Mouse (Mus musculus) neural tube, embryonic 14.5 days (tissue): Measurements from ENCODE around the gene Btbd18. TPM values are rescaled to one million over a fixed set of nuclear protein-coding genes. Genes with fewer than 3 reads are reported as not detected.
"Not testable (repeated sequence)": the region's sequence is repeated elsewhere in the genome, so short reads cannot be mapped to it uniquely, and the experiment has no call there.

Source experiments
- ATAC-seq: fragments of 200-750 bp; cut with Nextera tagmentation; 2 replicates; pipeline ENCODE4 v1.8.0; 2017; ENCODE audit warnings: low read depth, mild to moderate bottlenecking, moderate TSS enrichment, moderate library complexity
- H3K27ac ChIP-seq: fragments of 300-500 bp; sonication (generic); 2 replicates; pipeline ENCODE4 v1.5.1; 2014; ENCODE audit warnings: low read depth, mild to moderate bottlenecking, control low read depth, low read length, moderate library complexity, mixed read lengths
- H3K27me3 ChIP-seq: fragments of 300-500 bp; sonication (generic); 2 replicates; pipeline ENCODE4 v1.6.1; 2014; ENCODE audit warnings: low read length; ENCODE audit not compliant: control insufficient read depth, insufficient read depth
- H3K36me3 ChIP-seq: fragments of 300-500 bp; sonication (generic); 2 replicates; pipeline ENCODE4 v1.6.1; 2014; ENCODE audit warnings: low read length, mixed read lengths; ENCODE audit not compliant: control insufficient read depth, insufficient read depth
- H3K4me1 ChIP-seq: fragments of 300-500 bp; sonication (generic); 2 replicates; pipeline ENCODE4 v1.6.1; 2014; ENCODE audit warnings: low read length; ENCODE audit not compliant: control insufficient read depth, insufficient read depth
- H3K4me2 ChIP-seq: fragments of 300-500 bp; sonication (generic); 2 replicates; pipeline ENCODE4 v1.6.1; 2014; ENCODE audit warnings: mild to moderate bottlenecking, low read depth, low read length, control low read depth
- H3K4me3 ChIP-seq: fragments of 300-500 bp; sonication (generic); 2 replicates; pipeline ENCODE4 v1.5.1; 2014; ENCODE audit warnings: low read depth, low read length, control low read depth, mixed read lengths
- H3K9ac ChIP-seq: fragments of 300-500 bp; sonication (generic); replicated peaks from 2 replicates; pipeline ENCODE4 v1.6.1; 2014; ENCODE audit warnings: low read depth, mild to moderate bottlenecking, control low read depth, low read length, mixed read lengths
- H3K9me3 ChIP-seq: fragments of 300-500 bp; sonication (generic); 2 replicates; pipeline ENCODE4 v1.6.1; 2016; ENCODE audit warnings: low read length; ENCODE audit not compliant: control insufficient read depth
- WGBS: fragments of 180-500 bp; shearing (Covaris S2); extraction: QIAGEN DNeasy Blood & Tissue Kit; methylation state at CpG from one replicate; pipeline ENCODE4 v1.1.7; 2014; 5-methylcytosine and 5-hydroxymethylcytosine counted together
- polyA plus RNA-seq: library from polyadenylated mRNA; unstranded; fragments of >200 nt; fragmentation: Nextera tagmentation; extraction: Ambion mirVana; gene quantifications from 2 replicates; pipeline ENCODE4 v1.2.1, GENCODE M21; 2014

The Btbd18 gene
- polyA plus RNA-seq, 1 experiment from 2014 or later = 0.44 TPM

GRCm38 (mm10) chr2:84653354-84653753 is 5.5 kb upstream of the Btbd18 start:
- H3K27me3 ChIP-seq = no peaks in the 10 kb centered on the region

GRCm38 (mm10) chr2:84655864-84656263 is 3.0 kb upstream of the Btbd18 start:
- no peaks in the 10 kb centered on the region for H3K36me3 ChIP-seq
- H3K4me1 ChIP-seq = no peaks in the 10 kb centered on the region
- no peaks in the 10 kb centered on the region for H3K9me3 ChIP-seq
- no peak overlapping the region for H3K4me3 ChIP-seq
- no peak overlapping the region for H3K4me2 ChIP-seq
- no peak overlapping the region for H3K9ac ChIP-seq
- ATAC-seq = no peak
- WGBS = 77% methylated on average over 1 of the region's 1 CpGs
- no peaks in the 10 kb centered on the region for H3K27me3 ChIP-seq
- no peak overlapping the region for H3K27ac ChIP-seq

More at GRCm38 (mm10) chr2:84653354-84653753, 5.5 kb upstream of the Btbd18 start:
- Histone ChIP-seq H3K4me2 (no peak overlapping the region), H3K4me1 (no peaks in the 10 kb centered on the region), H3K9ac (no peak overlapping the region), H3K36me3 (no peaks in the 10 kb centered on the region), H3K4me3 (no peak overlapping the region), H3K9me3 (no peaks in the 10 kb centered on the region), H3K27ac (no peak overlapping the region)
- ATAC-seq = no peak

- Histone ChIP-seq H3K27ac (no peak overlapping the region), H3K36me3 (no peaks in the 10 kb centered on the region), H3K27me3 (no peaks in the 10 kb centered on the region), H3K4me3 (no peak overlapping the region), H3K9me3 (no peaks in the 10 kb centered on the region), H3K4me1 (no peaks in the 10 kb centered on the region), H3K4me2 (no peak overlapping the region), H3K9ac (no peak overlapping the region)
- 71% methylated on average over 3 of the region's 3 CpGs for WGBS
- ATAC-seq = no peak
Observed at GRCm38 (mm10) chr2:84660253-84660652, 1.4 kb downstream of the Btbd18 start.

GRCm38 (mm10) chr2:84662866-84663265 is 4.0 kb downstream of the Btbd18 start:
- WGBS = 29% methylated on average over 2 of the region's 2 CpGs
- H3K9ac ChIP-seq = no peak overlapping the region
- no peak for ATAC-seq
- no peaks in the 10 kb centered on the region for H3K9me3 ChIP-seq
- no peak overlapping the region for H3K27ac ChIP-seq
- H3K27me3 ChIP-seq = no peaks in the 10 kb centered on the region
- no peaks in the 10 kb centered on the region for H3K4me1 ChIP-seq
- H3K4me3 ChIP-seq = no peak overlapping the region
- H3K36me3 ChIP-seq = no peaks in the 10 kb centered on the region
- H3K4me2 ChIP-seq = no peak overlapping the region

GRCm38 (mm10) chr2:84666081-84666480 is 7.2 kb downstream of the Btbd18 start:
- ATAC-seq = no peak
- 67% methylated on average over 12 of the region's 12 CpGs for WGBS
- no peak overlapping the region for H3K4me3 ChIP-seq
- H3K4me2 ChIP-seq = no peak overlapping the region
- no peak overlapping the region for H3K27ac ChIP-seq
- no peaks in the 10 kb centered on the region for H3K9me3 ChIP-seq
- H3K4me1 ChIP-seq = peaks cover 9% of the 10 kb centered on the region; the same call in 1 of the 2 replicates
- 0 out of 2 replicates have a peak, but pooled peaks cover 5% of the 10 kb centered on the region for H3K36me3 ChIP-seq
- no peak overlapping the region for H3K9ac ChIP-seq
- H3K27me3 ChIP-seq = no peaks in the 10 kb centered on the region

GRCm38 (mm10) chr2:84669828-84670568 is 11.1 kb downstream of the Btbd18 start:
- peaks cover 9% of the 10 kb centered on the region; the same call in 1 of the 2 replicates for H3K4me1 ChIP-seq
- peak overlapping the region; percentile 81 for H3K9ac ChIP-seq
- peak overlapping the region; percentile 70 for H3K4me2 ChIP-seq
- H3K27ac ChIP-seq = peak overlapping the region; percentile 90
- H3K36me3 ChIP-seq = peaks cover 16% of the 10 kb centered on the region; the same call in 1 of the 2 replicates
- ATAC-seq = peak; percentile 81
- no peaks in the 10 kb centered on the region for H3K27me3 ChIP-seq
- 3% methylated on average over 39 of the region's 39 CpGs for WGBS
- no peaks in the 10 kb centered on the region for H3K9me3 ChIP-seq
- H3K4me3 ChIP-seq = peak overlapping the region; percentile 88

GRCm38 (mm10) chr2:84670569-84670933 is 11.7 kb downstream of the Btbd18 start, which contains the start of gene Selenoh:
TSS of gene Selenoh (minus strand) at chr2:84670770.
- under 1% methylated on average over 20 of the region's 20 CpGs for WGBS
- H3K36me3 ChIP-seq = peaks cover 21% of the 10 kb centered on the region; the same call in 1 of the 2 replicates
- no peaks in the 10 kb centered on the region for H3K27me3 ChIP-seq
- H3K9me3 ChIP-seq = no peaks in the 10 kb centered on the region
- peak within 1 kb of the TSS; percentile 70 for H3K4me2 ChIP-seq
- peak; percentile 98 for ATAC-seq
- H3K9ac ChIP-seq = peak within 1 kb of the TSS; percentile 81
- peak within 1 kb of the TSS; percentile 88 for H3K4me3 ChIP-seq
- peak within 1 kb of the TSS; percentile 90 for H3K27ac ChIP-seq
- H3K4me1 ChIP-seq = peaks cover 9% of the 10 kb centered on the region; the same call in 1 of the 2 replicates

GRCm38 (mm10) chr2:84671535-84671934 is 12.7 kb downstream of the Btbd18 start:
- 34% methylated on average over 3 of the region's 5 CpGs for WGBS
- Histone ChIP-seq H3K4me2 (peak overlapping the region; percentile 70), H3K36me3 (peaks cover 21% of the 10 kb centered on the region; the same call in 1 of the 2 replicates)
- H3K4me3 ChIP-seq, H3K27me3 ChIP-seq, H3K27ac ChIP-seq, ATAC-seq, H3K9ac ChIP-seq, H3K4me1 ChIP-seq, H3K9me3 ChIP-seq: not testable (repeated sequence)

- ATAC-seq = peak; percentile 63
- no peaks in the 10 kb centered on the region for H3K9me3 ChIP-seq
- WGBS = 11% methylated on average over 21 of the region's 22 CpGs
- H3K4me3 ChIP-seq = peak overlapping the region; percentile 98
- H3K4me2 ChIP-seq = peak overlapping the region; percentile 51
- H3K36me3 ChIP-seq = peaks cover 16% of the 10 kb centered on the region; the same call in 1 of the 2 replicates
- H3K9ac ChIP-seq = peak overlapping the region; percentile 47
- H3K27ac ChIP-seq = peak overlapping the region; percentile 69
- peaks cover 20% of the 10 kb centered on the region for H3K4me1 ChIP-seq
- no peaks in the 10 kb centered on the region for H3K27me3 ChIP-seq
Observed at GRCm38 (mm10) chr2:84677270-84677967, 18.5 kb downstream of the Btbd18 start.
